Mouse (Mus musculus) lung, adult 2 months (tissue): ENCODE measurements at regions not wholly inside any gene's neighbourhood (a gene's known extent, or its start where the extent isn't known, plus 50 kb on each side); places are given as distances from the start of the nearest gene placed in this dataset.

Source experiments
- DNase-seq: peaks from one replicate; pipeline ENCODE4 v3.0.0; 2022
- H3K4me1 ChIP-seq: fragments of 200-500 bp; 2 replicates; pipeline ENCODE4 v1.6.1; 2011; ENCODE audit warnings: low read length; ENCODE audit not compliant: control insufficient read depth, insufficient read depth
- H3K4me3 ChIP-seq: fragments of 200-500 bp; replicated peaks from 2 replicates; pipeline ENCODE3; 2011; ENCODE audit warnings: low read depth, mild to moderate bottlenecking, control low read depth, low read length; ENCODE audit errors: extremely low read depth
- CTCF ChIP-seq: fragments of 200-500 bp; IDR thresholded peaks from 2 replicates; pipeline ENCODE4 v1.5.1; 2011; ENCODE audit warnings: mild to moderate bottlenecking, low read length, control low read depth; ENCODE audit not compliant: insufficient read depth
- POLR2A ChIP-seq: fragments of 200-500 bp; IDR thresholded peaks from 2 replicates; pipeline ENCODE4 v1.6.1; 2011; ENCODE audit warnings: low read depth, mild to moderate bottlenecking, control low read depth, low read length, borderline replicate concordance; ENCODE audit errors: extremely low read depth
- WGBS: fragments of 180-500 bp; shearing (Covaris S2); methylation state at CpG from one replicate; pipeline ENCODE4 v1.1.7; 2018; 5-methylcytosine and 5-hydroxymethylcytosine counted together

- TF ChIP-seq POLR2A = no peak
- no peak for TF ChIP-seq CTCF
- Histone ChIP-seq H3K4me3 (no peak overlapping the region), H3K4me1 (peaks cover 3% of the 10 kb centered on the region)
- no peak for DNase-seq
- WGBS = 15% methylated on average over 6 of the region's 6 CpGs
Measured at GRCm38 (mm10) chr10:68356093-68356485, 77.5 kb upstream of the Arid5b start.

- DNase-seq = no peak
- Histone ChIP-seq H3K4me3 (no peak overlapping the region), H3K4me1 (peaks cover 3% of the 10 kb centered on the region)
- no peak for TF ChIP-seq POLR2A
- TF ChIP-seq CTCF = no peak
- 15% methylated on average over 6 of the region's 6 CpGs for WGBS
Measured at GRCm38 (mm10) chr10:68355471-68356092, 77.0 kb upstream of the Arid5b start.

DNA sequence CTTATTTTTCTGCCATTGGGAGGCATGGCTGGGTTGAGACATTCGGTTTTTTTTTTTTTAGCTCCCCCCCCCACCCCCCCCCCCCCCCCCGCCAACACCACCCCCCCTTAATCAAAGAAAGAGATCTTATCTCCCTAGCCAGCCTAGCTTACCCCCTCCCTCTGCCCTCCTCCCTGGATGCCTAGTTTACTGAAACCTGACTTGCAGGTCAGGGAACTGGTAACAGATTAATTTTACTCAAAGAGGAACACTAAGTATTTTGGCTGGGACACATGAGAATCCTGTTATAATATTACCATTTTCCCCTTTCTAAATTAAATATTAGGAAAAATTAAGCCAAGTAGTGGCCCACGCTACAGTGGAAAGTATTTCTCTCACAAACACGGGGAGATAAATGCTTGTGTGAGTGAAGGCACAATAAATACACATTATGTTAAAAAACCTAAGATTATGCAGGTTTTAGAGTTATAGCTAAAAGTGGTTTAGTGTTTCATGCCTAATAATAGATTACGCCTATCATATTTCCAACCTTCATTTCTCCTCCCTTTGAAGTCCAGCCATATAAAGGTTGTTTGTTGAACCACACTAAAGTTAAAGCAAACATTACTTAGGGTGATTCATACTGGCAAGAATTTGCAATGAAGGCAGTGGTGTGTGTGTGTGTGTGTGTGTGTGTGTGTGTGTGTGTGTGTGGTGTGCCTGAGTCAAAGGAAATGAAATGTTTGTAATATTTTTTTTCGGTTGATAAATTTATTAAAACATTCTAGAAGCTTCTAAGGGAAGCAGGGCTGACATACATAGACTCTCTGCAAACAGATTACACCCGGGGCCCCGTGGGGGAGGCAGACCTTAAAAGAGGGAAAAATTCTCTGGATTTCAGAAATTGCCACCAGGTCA lies 76.0 kb upstream of the Arid5b start:
- peak; percentile 43 for DNase-seq
- WGBS = 9% methylated on average over 8 of the region's 8 CpGs
- Histone ChIP-seq H3K4me1 (peaks cover 3% of the 10 kb centered on the region), H3K4me3 (peak overlapping the region; percentile 21)
- TF ChIP-seq CTCF = no peak
- TF ChIP-seq POLR2A = no peak

DNA sequence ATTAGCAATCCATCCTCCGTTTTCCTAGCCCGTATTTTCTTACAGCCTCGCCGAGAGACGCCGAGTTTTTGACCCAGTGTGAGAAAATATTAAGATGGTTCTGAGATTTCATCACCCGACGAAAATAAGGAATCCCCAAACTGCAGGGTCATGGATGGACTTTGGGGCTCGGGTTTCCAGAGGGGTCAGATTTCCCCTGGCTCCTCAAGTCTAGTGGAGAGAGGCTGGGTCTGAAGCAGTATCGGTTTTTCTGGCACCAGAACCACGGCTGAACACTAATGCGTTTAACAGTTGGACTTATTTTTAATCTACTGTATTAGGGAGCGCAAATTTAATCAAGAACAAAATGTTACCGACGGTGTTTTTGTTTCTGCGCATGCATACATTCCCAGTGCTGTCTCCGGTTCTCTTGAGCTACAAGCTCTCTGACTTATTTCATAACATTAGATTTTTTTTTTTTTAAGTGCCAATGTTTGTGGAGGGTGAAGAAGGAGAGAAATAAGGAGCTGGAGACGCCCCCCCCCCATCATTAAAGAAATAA lies 75.2 kb upstream of the Arid5b start:
- Histone ChIP-seq H3K4me1 (peaks cover 3% of the 10 kb centered on the region), H3K4me3 (peak overlapping the region; percentile 26)
- 46% methylated on average over 18 of the region's 18 CpGs for WGBS
- TF ChIP-seq CTCF (no peak), POLR2A (no peak)
- DNase-seq = no peak

- TF ChIP-seq CTCF = no peak
- TF ChIP-seq POLR2A = no peak
- Histone ChIP-seq H3K4me3 (no peak overlapping the region), H3K4me1 (peaks cover 3% of the 10 kb centered on the region)
- WGBS = 64% methylated on average over 8 of the region's 8 CpGs
- DNase-seq = no peak
Measured at GRCm38 (mm10) chr10:68351841-68352555, 73.5 kb upstream of the Arid5b start.

DNA sequence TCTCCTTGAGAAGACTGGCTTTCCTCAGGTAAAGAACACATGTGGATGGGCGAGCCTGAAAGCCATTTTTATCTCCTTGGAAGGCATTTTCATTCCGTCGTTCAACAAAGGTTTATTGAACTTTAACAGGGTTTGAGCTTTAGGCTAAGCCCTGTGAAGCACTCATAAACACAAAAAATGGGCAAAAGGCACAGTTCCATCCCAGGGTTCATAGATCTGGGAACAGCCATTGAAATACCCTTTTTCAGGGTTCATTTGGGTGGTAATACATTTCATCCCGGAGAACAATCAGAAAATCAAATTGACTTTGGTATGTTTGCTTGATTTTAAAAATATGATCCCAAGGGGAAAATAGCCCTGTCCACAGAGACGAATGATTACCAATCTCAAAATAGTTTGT lies 72.9 kb upstream of the Arid5b start:
- WGBS = 77% methylated on average over 5 of the region's 5 CpGs
- no peak for TF ChIP-seq POLR2A
- no peak for TF ChIP-seq CTCF
- no peak overlapping the region for H3K4me3 ChIP-seq
- H3K4me1 ChIP-seq = peaks cover 3% of the 10 kb centered on the region
- DNase-seq = no peak

GRCm38 (mm10) chr10:68350798-68351197 lies 72.3 kb upstream of the Arid5b start:
- DNase-seq = no peak
- Histone ChIP-seq H3K4me3 (no peak overlapping the region), H3K4me1 (no peaks in the 10 kb centered on the region; the same call in 1 of the 2 replicates)
- WGBS = 89% methylated on average over 12 of the region's 12 CpGs
- TF ChIP-seq POLR2A = no peak
- TF ChIP-seq CTCF = no peak

GRCm38 (mm10) chr10:68347806-68348205 lies 69.3 kb upstream of the Arid5b start:
- no peak overlapping the region for H3K4me3 ChIP-seq
- no peaks in the 10 kb centered on the region for H3K4me1 ChIP-seq
- TF ChIP-seq POLR2A = no peak
- TF ChIP-seq CTCF = no peak
- DNase-seq = no peak
- WGBS = 96% methylated on average over 7 of the region's 7 CpGs
